Mouse (Mus musculus): ENCODE measurements around the gene Nup188. TPM values are rescaled to one million over a fixed set of nuclear protein-coding genes. Genes with fewer than 3 reads are reported as not detected.

Gene Nup188
- total RNA-seq (2021) = 1 to 10 TPM; 8.4 to 9.9 TPM
- long read RNA-seq, experiment 1, full-length matches to known transcripts = 9 of 17 reads
- long read RNA-seq, experiment 1, partial matches to known transcripts = 3 of 17 reads
- long read RNA-seq, experiment 1, other reads (novel, unspliced or antisense) = 5 of 17 reads
- long read RNA-seq, experiment 2, full-length matches to known transcripts = 9 of 16 reads
- long read RNA-seq, experiment 2, partial matches to known transcripts = 2 of 16 reads
- long read RNA-seq, experiment 2, other reads (novel, unspliced or antisense) = 5 of 16 reads

DNA sequence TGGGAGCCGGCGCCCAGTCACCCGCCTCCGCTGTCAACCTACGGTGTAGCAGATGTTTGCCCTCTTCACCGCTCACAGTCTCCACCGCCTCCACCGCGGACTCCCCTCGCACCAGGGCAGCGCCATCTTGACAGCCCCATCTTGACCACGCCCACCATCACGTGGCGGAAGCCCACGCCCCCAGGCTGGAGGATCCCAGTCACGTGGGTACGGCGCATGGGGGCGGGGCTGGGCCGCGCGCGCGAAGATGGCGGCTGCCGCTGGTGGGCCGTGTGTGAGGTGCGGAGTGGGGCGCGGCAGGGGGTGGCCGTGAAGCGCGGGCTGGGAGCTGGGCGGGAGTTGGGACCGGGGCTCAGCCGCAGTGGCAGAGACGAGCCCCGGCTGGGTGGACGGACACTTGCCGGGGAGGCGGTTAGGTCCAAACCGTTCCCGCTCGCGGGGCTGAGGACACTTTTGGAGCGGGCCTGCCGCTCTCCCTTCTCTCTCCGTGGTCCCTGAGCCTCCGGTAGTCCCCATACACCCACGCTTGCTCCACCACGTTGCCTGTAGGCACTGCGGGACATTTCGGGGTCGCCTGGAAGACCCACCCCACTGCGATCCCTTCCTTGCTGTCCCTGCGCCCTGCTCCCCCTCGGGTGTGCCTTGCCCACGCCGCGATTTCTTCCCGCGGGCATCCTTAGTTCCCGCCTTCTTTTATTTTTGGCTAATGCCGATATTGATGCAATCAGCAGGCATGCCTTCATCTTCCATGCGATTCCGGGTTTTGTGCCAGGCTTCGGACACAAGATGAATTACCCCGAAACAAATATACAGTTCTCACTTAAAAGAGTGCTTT, at the start of gene Nup188, which contains the start of gene Dolk:
Nup188 (plus strand) TSS at position 206 of the 835 bp plus-strand sequence.
Dolk (minus strand) TSS at position 143 of the 835 bp plus-strand sequence.
- H3K27ac ChIP-seq = peak within 1 kb of the TSS; percentile 92
- DNase-seq = peak; percentile 98
- intact Hi-C loops (cut with DNase I) = loop anchor here (5.0 kb wide), 1 partner anchor 71 kb away; the partner anchor contains the start of gene Sh3glb2
- peak within 1 kb of the TSS; percentile 99 for H3K4me3 ChIP-seq
- TF ChIP-seq CTCF (IDR thresholded peaks at IDR 0.05) = no peak

DNA sequence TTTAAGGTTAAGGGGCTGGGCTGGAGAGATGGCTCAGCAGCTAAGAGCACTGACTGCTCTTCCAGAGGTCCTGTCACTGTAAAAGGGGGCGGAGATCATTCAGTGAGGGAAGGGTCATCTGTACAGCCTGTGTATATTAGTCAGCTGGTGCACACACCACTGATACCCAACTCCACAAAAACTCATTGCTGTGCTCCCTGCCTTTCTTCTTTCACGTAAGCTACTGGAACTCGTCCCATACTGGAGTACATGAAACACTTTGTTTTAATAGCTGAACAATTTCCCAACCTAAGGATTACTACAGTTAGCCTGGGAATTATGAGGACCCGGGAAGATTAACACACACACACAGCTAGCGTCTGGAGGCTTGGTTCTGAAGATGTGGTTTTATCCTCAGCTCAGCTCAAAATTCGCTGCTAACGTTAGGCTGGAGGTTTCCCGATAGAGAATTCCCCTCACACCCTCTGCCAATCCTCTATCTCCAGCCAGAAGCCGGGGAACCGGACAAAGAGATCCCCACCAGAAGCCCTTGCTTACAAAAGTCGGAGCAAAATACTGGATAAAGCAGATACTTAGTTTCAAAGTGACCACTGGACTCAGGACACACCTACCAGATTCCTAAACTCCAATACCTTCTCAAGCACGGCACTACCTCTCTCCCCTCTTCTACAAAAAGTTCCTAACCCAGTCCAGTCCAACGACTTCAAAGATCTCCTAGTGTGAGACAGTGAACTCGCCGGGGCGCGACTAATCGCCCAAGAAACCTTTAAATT, 49.6 kb upstream of the Nup188 start:
- no peak for DNase-seq
- H3K4me3 ChIP-seq = peak overlapping the region; percentile 96
- intact Hi-C loops (cut with DNase I) = loop anchor here (1.0 to 2.0 kb wide), 3 partner anchors 30 to 58 kb away; partner anchors contain the start of genes Phyhd1 and Spout1
- no peak for TF ChIP-seq CTCF (IDR thresholded peaks at IDR 0.05)
- peak overlapping the region; percentile 91 for H3K27ac ChIP-seq

DNA sequence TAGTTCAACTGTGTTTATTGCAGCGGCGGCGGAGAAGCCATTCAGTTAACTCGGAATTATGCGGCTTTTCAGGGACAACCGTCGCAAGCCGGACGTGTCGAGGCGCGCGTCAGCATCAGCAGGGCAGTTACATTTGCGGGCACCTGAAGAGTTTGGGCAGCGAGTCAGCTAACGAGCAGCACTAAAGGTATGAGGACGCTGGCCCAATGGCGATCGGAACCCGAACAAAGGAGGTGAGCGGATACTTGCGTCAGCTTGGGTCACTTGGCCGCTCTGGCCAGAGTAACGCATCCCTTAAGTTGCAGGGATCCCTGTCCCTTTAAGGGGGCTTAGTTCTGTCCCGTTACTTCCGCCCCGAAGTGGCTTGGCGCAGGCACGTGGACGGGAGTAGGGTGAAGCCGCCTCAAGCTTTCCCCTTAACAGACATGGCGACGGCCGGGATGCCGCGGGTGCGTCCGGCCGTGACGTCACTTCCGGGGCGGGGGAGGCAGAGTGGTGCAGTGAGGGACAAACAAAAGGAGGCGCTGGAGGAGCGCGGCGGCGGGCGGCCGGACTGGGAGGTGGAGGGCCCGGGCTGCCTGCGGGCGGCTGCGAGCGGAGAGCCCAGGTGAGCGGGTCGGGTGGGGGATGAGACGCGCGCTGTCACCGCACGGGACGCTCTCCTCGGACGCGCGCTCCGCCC, 48.9 kb upstream of the Nup188 start, which contains the start of gene Lrrc8a:
Lrrc8a (plus strand) TSS at position 517 of the 682 bp plus-strand sequence.
- peak; percentile 100 for DNase-seq
- TF ChIP-seq CTCF (IDR thresholded peaks at IDR 0.05) = peak; percentile 57
- intact Hi-C loops (cut with DNase I) = loop anchor here (1.0 to 2.0 kb wide), 3 partner anchors 29 to 59 kb away; partner anchors contain the start of genes Phyhd1 and Spout1
- peak within 1 kb of the TSS; percentile 91 for H3K27ac ChIP-seq
- peak within 1 kb of the TSS; percentile 96 for H3K4me3 ChIP-seq

DNA sequence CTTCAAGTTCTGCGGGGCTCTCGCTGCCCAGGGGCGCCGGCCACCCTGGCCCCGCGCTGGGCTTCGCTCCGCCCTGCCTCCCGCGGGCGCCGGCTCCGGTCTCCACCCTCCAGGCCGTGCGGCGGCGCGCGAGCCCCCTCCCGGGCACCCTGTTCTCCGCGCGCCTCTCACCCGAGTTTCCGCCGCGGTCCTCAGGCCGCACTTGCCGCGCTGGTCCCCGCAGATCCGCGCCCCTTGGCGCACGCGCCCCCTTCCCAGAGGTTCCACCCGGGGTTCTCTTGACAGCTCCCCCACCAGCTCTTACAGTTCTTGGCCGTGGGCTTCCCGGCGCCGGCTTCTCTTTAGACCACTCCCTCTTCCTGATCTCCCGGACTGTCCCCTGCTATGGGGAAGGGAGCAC, 48.3 kb upstream of the Nup188 start:
- intact Hi-C loops (cut with DNase I) = loop anchor here (1.0 to 2.0 kb wide), 3 partner anchors 28 to 59 kb away; partner anchors contain the start of genes Phyhd1 and Spout1
- no peak for DNase-seq

DNA sequence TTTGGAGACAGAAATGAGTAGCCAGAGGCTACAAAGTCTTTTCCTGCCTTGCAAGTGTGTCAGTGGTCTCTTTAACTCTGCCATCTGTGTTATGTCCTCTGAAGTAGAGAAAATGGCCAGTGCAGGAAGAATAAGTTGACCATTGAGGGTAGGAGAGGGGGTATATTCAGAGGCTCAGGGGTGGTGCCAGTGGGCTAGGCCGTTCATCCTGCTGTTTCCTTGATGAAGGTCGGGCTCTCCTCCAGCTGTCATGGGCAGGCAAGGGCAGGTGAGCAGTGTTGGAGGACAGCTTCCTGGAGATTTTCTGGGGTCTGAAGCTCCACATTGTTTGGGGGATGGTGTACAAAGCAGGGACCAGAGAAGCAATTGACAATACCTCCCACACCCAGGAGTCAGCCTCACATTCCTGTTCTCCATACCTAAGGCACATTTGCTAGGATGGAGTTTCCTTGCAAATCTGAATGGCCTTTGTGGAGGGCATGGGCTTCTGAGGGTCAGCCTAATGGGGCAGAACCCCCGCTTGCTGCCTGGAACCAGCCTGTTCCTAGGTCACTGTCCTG, 47.2 kb upstream of the Nup188 start:
- TF ChIP-seq CTCF (IDR thresholded peaks at IDR 0.05) = no peak
- peak overlapping the region; percentile 96 for H3K4me3 ChIP-seq
- peak overlapping the region; percentile 91 for H3K27ac ChIP-seq
- DNase-seq = no peak
- intact Hi-C loops (cut with DNase I) = no loop called here

More for the DNA sequence above, 48.3 kb upstream of the Nup188 start:
- H3K27ac ChIP-seq = peak overlapping the region; percentile 91
- peak overlapping the region; percentile 96 for H3K4me3 ChIP-seq
- no peak; the same call in 1 of the 2 replicates for TF ChIP-seq CTCF (IDR thresholded peaks at IDR 0.05)

DNA sequence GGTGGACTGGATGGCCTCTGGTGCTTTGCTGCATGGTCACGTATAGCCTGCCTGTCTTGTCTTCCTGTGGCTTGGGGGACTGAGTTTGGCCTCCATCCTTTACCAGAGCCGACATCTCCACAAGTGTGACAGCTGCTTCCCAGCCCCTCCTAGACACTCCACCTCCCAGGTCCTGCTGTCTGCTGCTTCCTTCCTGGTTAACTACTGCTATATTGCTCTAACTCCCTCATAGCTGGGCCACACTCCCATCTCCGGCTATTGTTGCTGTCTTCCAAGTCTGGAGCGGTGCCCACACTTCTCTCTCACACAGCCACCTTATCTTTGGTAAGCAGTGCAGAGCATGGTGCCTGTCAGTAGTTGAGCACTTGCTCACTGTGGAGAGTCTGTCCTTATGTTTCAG, 46.4 kb upstream of the Nup188 start:
- peak; percentile 42 for DNase-seq
- no peak for TF ChIP-seq CTCF (IDR thresholded peaks at IDR 0.05)
- intact Hi-C loops (cut with DNase I) = no loop called here
- Histone ChIP-seq H3K27ac (peak overlapping the region; percentile 91), H3K4me3 (peak overlapping the region; percentile 96)

DNA sequence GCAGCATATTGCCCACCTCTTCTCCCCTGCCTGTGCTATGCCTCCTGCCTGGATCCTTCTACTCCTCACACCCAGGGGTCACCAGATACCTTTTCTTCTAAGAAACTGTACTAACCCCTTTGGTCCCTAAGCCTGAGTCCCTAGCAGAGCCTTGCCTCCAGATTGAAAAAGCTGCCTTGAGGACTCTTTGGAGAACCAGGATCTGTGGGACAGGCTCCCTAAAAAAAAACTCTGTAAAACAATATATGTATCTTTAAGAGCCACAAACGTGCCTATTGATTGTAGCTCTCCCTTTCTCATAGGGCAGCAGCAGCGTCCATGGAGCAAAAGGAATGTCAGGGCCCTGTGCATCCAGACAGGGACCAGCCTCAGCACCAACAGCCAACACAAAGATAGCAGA, 45.9 kb upstream of the Nup188 start, which contains the start of gene Gm28035:
Gm28035 (plus strand) TSS at position 301 of the 400 bp plus-strand sequence.
- Histone ChIP-seq H3K27ac (peak within 1 kb of the TSS; percentile 91), H3K4me3 (peak within 1 kb of the TSS; percentile 96)
- DNase-seq = no peak
- intact Hi-C loops (cut with DNase I) = no loop called here
- TF ChIP-seq CTCF (IDR thresholded peaks at IDR 0.05) = no peak

DNA sequence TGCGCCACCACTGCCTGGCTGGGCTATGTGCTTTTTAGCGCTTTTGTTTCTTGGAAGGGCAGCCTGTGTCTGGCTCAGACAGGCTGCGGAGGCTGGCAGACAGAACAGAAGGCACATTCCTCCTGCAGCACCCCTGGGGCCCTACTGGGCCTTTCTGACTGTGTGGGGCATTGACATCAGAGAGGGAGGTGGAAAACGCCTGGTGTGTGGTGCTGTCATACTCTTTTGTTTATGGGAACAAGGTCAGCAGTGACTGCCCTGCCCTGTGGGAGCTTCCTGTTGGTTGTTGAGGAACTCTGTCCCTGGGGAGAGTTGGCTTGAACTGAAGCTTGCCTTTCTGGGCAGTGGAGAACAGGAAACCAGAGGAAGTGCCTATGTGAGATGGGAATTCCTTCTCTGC, 43.7 kb upstream of the Nup188 start:
- DNase-seq = peak; percentile 62
- peak overlapping the region; percentile 91 for H3K27ac ChIP-seq
- intact Hi-C loops (cut with DNase I) = no loop called here
- peak overlapping the region; percentile 96 for H3K4me3 ChIP-seq
- TF ChIP-seq CTCF (IDR thresholded peaks at IDR 0.05) = no peak

DNA sequence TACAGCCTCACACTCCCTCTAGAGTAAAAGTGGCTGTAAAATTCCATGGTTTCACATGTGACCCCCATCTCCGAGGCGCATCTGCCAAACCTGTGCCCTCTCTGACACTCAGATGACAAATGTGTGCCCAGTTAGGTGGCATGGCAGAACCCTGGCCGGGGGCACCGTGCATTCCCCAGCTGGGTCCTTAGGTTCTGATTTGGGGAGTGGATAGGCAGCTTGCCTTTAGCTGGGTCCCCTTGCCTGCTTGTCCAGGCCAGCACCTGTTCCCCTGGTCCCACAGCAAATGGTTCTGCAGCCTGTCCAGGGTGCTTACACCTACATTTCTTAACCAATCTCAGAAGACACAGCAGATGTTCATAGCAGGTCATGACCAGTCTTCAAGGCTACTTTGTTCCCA, 42.8 kb upstream of the Nup188 start:
- intact Hi-C loops (cut with DNase I) = no loop called here
- H3K27ac ChIP-seq = peak overlapping the region; percentile 91
- H3K4me3 ChIP-seq = peak overlapping the region; percentile 96
- no peak for TF ChIP-seq CTCF (IDR thresholded peaks at IDR 0.05)
- no peak for DNase-seq

DNA sequence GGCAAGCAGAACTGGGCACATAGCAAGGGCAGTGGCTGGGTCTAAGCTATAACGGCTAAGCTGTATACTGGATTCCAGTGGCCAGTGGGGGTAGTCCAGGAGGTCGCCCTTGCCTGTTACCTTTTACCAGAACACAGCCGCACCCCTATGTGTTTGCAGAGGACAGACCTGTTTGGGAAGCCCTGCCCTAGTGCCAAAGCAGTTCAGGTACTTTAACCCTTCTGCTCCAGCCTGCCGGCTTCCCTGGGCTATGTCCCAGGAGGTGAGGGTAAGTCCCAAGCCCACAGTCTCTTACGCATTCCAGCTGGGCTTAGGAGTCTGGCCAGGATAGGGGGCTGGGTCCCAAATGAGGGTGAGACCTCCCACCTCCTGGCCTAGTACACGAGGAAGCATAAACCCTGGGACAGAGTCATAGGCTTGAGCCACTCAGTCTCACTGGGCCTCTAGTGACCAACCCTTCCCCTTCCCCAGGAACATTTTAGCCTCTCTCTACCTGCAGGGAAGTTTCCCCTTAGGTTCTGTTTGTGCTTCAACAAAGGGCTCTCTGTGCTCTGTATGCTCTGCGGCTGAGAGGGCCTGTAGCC, 41.5 kb upstream of the Nup188 start:
- intact Hi-C loops (cut with DNase I) = no loop called here
- TF ChIP-seq CTCF (IDR thresholded peaks at IDR 0.05) = no peak
- DNase-seq = no peak
- Histone ChIP-seq H3K27ac (peak overlapping the region; percentile 91), H3K4me3 (peak overlapping the region; percentile 96)

DNA sequence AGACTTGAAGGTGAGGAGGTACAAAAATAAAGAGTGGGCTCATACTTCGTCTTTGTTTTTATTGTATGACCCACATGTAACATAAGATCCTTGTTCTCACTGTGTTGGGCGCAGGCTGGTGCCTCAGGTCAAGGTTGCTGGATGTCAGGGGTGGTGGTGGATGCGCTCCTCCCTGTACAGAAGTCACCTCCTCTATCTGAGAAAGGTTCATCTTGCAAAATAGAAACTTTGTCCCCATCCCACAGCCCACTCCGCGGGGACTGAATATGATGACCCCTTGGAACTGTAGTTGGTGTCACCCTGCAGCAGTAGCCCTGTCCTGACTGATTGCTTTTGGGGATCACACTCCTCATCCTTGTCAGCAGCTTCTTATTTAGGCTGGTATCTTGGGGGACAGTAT, 39.2 kb upstream of the Nup188 start:
- intact Hi-C loops (cut with DNase I) = no loop called here
- TF ChIP-seq CTCF (IDR thresholded peaks at IDR 0.05) = no peak
- no peak for DNase-seq
- peak overlapping the region; percentile 21; the same call in 1 of the 2 replicates for H3K27ac ChIP-seq
- no peak overlapping the region for H3K4me3 ChIP-seq
